Mouse (Mus musculus) megakaryocyte, embryonic 14.5 days (primary cell): ENCODE data around the gene Gng12.

Experiments
- FLI1 ChIP-seq: IDR thresholded peaks from 2 replicates; pipeline ENCODE4 v1.6.1; 2012; ENCODE audit warnings: low read length, inconsistent platforms, mixed read lengths
- GATA1 ChIP-seq: IDR thresholded peaks from 3 replicates; pipeline ENCODE4 v1.6.1; 2012; ENCODE audit warnings: mixed read lengths, low read length, inconsistent platforms, borderline replicate concordance

DNA sequence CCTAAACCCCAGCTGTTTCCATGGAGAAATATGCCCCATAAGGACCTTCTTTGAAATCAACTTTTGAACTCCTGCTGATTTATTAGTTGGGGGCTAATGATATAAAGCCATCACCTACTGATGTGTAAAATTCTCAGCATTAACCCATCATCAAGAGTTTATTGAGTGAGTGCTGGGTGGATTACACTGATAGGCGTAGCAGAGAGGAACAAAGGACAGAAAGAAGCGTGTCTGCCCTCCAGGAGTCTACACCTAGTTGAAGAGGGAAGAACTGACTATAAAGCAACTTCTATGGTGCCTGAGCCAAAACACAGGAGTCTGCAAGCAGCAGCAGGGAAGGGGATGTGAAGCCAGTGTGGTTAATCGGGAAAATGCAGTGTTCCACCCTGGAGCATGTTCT lies 73.2 kb downstream of the Gng12 start:
- TF ChIP-seq GATA1 (no peak), FLI1 (no peak)
